Mouse (Mus musculus): ENCODE data around the gene Csrp1. TPM values are rescaled to one million over a fixed set of nuclear protein-coding genes. Genes with fewer than 3 reads are reported as not detected.

Csrp1 gene
- 31.6 and 33.9 TPM in 2 replicates for polyA plus RNA-seq (2016; fragmentation: Nextera tagmentation; extraction: Ambion mirVana)

DNA sequence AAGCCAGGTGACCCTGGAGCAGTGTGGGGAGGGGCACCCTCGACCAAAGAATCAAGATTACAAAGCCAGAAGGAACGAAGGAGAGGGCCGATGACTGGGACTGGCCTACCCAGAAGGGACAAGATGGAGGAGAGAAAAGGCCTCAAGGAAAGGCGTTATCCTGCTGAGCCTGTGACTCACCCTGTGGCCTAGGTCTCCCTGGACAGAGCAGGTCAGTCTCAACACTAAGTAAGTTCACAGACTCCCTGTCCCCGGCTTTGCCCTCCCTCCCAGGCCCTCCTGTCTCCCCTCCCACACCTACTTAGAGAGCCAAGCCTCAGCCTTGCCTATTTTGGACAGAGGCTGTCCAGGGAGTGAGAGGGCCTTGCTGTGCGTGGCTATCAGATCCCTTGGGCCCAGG is at the start of gene Csrp1:
Gene Csrp1 (plus strand): TSS at position 79 of the 400 bp plus-strand sequence.
- Histone ChIP-seq H3K4me3 (replicated peaks) (no peak within 1 kb of the TSS), H3K27ac (no peak within 1 kb of the TSS), H3K9me3 (no peaks in the 10 kb centered on the region), H3K4me2 (no peak within 1 kb of the TSS), H3K36me3 (replicated peaks) (no peaks in the 10 kb centered on the region), H3K4me1 (peaks cover 2% of the 10 kb centered on the region; the same call in 1 of the 2 replicates), H3K9ac (no peak within 1 kb of the TSS), H3K27me3 (no peaks in the 10 kb centered on the region)
- 0 out of 2 replicates have a peak, but pooled peaks have one; percentile 20 for ATAC-seq (ENCODE audit: low FRiP score)
- 81% methylated on average over 6 of the region's 6 CpGs for WGBS

DNA sequence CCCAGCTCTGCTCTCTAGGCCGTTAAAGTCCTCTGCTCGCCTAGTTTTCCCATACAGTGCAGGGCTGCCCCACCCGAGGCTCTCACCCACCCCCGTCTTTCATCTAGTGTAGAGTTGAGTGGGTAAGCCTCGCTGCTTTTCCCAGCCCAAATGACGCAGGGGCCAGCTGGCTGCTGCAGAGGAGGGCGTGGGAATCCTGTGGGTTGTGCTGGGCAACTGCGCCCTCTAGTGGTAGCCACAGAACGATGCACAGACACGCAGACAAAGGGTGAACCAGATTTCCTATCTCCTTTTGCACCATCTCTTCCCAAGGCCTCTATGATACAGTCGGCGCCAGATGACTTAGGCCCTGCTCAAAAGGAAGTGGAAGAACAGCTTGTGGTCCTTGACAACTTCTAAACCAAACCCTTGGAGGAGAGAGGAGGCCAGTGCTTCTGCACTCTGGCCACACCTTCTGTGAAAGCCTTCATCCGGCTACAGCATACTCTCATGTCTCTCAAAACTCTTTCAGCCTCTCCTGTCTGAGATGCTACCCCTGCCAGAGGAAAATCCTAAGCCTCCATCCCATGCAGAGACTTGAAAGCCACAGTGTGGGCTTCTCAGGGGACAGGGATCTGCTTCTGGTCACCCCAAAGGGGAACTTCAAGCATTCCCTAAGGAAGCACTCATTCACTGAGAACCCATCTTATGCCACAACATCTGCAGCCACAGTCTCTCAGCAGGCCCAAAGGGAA is 49.3 kb upstream of the Csrp1 start:
- Histone ChIP-seq H3K4me2 (0 out of 2 replicates have a peak overlapping the region, but pooled peaks have one; percentile 13), H3K36me3 (replicated peaks) (no peaks in the 10 kb centered on the region), H3K27ac (peak overlapping the region; percentile 51; the same call in 1 of the 2 replicates), H3K27me3 (peaks cover 3% of the 10 kb centered on the region; the same call in 1 of the 2 replicates), H3K4me1 (peaks cover 17% of the 10 kb centered on the region), H3K4me3 (replicated peaks) (no peak overlapping the region), H3K9ac (peak overlapping the region; percentile 12; the same call in 1 of the 2 replicates), H3K9me3 (no peaks in the 10 kb centered on the region; the same call in 1 of the 2 replicates)
- ATAC-seq (ENCODE audit: low FRiP score) = peak; percentile 88
- WGBS = 10% methylated on average over 13 of the region's 13 CpGs

DNA sequence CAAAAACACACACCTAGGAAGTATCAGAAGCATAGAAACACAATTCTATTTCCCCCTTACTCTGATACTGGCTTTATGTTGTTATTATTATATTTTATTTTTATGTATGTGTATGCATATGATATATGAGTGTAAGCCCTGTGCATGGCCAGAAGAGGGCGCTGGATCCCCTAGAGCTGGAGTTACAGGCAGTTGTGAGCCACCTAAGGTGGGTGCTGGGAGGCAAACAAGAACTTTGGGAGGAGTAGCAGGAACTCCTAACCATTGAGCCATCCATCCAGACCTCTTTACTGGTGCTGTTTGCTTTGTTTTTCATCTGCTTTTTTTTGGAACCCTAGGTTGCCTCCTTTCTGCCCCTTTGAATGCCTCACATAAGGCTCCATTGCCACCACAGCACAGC is 48.5 kb upstream of the Csrp1 start:
- Histone ChIP-seq H3K4me3 (replicated peaks) (no peak overlapping the region), H3K27me3 (peaks cover 3% of the 10 kb centered on the region; the same call in 1 of the 2 replicates), H3K9me3 (no peaks in the 10 kb centered on the region; the same call in 1 of the 2 replicates), H3K4me2 (no peak overlapping the region), H3K9ac (no peak overlapping the region), H3K36me3 (replicated peaks) (no peaks in the 10 kb centered on the region), H3K4me1 (peaks cover 16% of the 10 kb centered on the region), H3K27ac (no peak overlapping the region)
- 48% methylated on average over 1 of the region's 1 CpGs for WGBS
- ATAC-seq (ENCODE audit: low FRiP score) = no peak

DNA sequence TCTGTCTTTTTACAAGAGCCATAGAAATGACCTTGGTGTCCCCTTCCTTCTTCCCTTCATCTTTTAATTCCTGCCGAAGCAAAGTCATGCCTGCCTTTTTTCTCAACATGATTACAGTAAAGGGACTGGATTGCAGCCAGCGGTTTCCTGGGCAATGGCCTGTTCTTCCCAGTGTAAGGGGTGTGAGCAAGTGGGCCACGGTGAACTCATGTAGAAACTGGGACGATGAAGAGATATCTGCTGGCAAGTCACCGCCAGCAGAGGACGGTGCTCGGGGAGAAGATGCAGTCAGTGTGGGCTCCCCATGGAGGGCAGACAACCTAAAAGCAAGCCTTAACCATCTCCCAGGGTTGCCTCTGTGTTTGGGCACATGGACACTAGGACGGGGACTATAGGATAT is 47.9 kb upstream of the Csrp1 start:
- no peak overlapping the region for H3K9ac ChIP-seq
- no peak overlapping the region for H3K27ac ChIP-seq
- H3K9me3 ChIP-seq = no peaks in the 10 kb centered on the region; the same call in 1 of the 2 replicates
- H3K36me3 ChIP-seq (replicated peaks) = no peaks in the 10 kb centered on the region
- no peak for ATAC-seq (ENCODE audit: low FRiP score)
- H3K4me1 ChIP-seq = peaks cover 20% of the 10 kb centered on the region
- H3K27me3 ChIP-seq = peaks cover 3% of the 10 kb centered on the region; the same call in 1 of the 2 replicates
- no peak overlapping the region for H3K4me2 ChIP-seq
- 82% methylated on average over 8 of the region's 8 CpGs for WGBS
- H3K4me3 ChIP-seq (replicated peaks) = no peak overlapping the region

DNA sequence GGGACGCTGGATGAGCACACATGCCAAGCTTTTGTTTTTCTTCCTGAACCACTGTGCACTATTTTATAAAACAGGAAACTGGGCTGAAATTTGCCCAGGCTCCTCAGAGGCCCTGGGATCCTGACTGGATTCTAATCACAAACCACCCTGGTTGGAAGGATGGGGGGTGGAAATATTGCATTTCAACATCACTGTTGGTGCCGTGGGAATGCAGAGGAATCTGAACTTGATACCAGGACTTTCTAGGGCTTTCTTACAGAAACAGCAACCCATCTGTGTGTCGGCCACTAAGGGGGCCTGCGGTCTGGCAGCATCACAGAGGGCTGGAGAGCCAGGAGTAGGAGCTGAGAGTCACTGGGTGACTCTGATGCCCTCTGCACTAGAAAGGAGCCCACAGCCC is 47.5 kb upstream of the Csrp1 start:
- H3K4me2 ChIP-seq = no peak overlapping the region
- WGBS = 81% methylated on average over 4 of the region's 4 CpGs
- peak overlapping the region; percentile 37; the same call in 1 of the 2 replicates for H3K27ac ChIP-seq

DNA sequence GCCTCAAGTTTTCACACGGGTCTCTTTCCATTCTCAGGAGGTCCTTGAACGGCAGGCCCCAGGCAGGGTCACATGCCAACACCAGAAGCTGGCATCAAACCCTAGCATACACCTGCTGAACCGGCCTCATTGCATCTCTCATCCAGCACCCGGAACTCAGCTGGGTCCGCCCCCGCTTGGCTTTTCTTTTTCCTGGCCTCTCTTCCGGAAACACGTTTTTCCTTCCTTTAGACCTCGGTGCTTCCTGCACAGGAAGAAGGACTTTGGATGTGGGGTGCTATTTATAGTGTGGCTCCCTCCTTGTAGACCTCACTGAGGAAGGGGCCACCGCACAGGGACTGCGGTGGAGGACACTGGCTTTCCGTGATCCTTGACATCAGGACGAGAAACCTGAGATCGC is 46.4 kb upstream of the Csrp1 start:
- no peak for ATAC-seq (ENCODE audit: low FRiP score)
- Histone ChIP-seq H3K9ac (no peak overlapping the region), H3K4me1 (peaks cover 22% of the 10 kb centered on the region), H3K4me3 (replicated peaks) (no peak overlapping the region), H3K9me3 (no peaks in the 10 kb centered on the region; the same call in 1 of the 2 replicates), H3K27ac (no peak overlapping the region), H3K4me2 (no peak overlapping the region), H3K27me3 (peaks cover 3% of the 10 kb centered on the region; the same call in 1 of the 2 replicates), H3K36me3 (replicated peaks) (no peaks in the 10 kb centered on the region)
- WGBS = 89% methylated on average over 14 of the region's 14 CpGs

More for the DNA sequence above, 47.5 kb upstream of the Csrp1 start:
- no peaks in the 10 kb centered on the region for H3K36me3 ChIP-seq (replicated peaks)
- H3K9ac ChIP-seq = no peak overlapping the region
- H3K27me3 ChIP-seq = peaks cover 3% of the 10 kb centered on the region; the same call in 1 of the 2 replicates
- ATAC-seq (ENCODE audit: low FRiP score) = no peak
- H3K4me3 ChIP-seq (replicated peaks) = no peak overlapping the region
- H3K9me3 ChIP-seq = no peaks in the 10 kb centered on the region; the same call in 1 of the 2 replicates
- peaks cover 22% of the 10 kb centered on the region for H3K4me1 ChIP-seq

DNA sequence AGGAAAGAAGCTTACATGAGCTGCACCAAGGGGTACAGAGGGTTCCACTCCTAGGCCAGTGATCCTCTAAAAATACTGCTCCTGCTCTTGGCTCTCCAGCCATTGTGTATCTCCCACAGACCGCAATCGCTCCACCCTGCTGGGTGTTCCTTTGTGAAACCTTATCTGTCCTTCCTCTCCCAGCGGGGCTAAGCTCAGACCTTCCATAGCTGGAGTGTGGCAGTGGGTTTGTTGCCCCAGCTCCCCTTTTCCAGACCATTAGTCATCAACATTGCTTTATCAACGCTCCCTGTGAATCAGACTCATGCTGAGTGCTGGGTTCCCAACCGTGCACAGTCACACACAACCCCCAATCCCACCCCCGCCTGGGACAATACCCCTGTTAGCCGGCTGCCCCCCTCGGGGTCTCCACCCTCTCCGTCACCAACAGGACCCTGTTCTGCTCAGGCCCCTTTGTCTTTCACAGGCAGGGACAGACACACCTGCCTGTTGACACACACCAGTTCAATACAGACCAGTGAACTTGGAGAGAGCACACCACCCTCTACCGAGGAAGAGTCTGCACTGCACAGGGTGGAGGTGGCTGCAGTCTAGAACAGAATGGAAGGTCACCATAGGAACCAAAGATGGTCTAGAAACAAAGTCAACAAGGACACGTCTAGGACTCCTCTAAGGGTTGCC is 44.3 kb upstream of the Csrp1 start:
- H3K4me1 ChIP-seq = peaks cover 13% of the 10 kb centered on the region
- H3K4me2 ChIP-seq = no peak overlapping the region
- H3K27me3 ChIP-seq = no peaks in the 10 kb centered on the region
- no peaks in the 10 kb centered on the region; the same call in 1 of the 2 replicates for H3K9me3 ChIP-seq
- no peaks in the 10 kb centered on the region for H3K36me3 ChIP-seq (replicated peaks)
- no peak for ATAC-seq (ENCODE audit: low FRiP score)
- no peak overlapping the region for H3K9ac ChIP-seq
- WGBS = 25% methylated on average over 11 of the region's 11 CpGs
- H3K27ac ChIP-seq = no peak overlapping the region
- H3K4me3 ChIP-seq (replicated peaks) = no peak overlapping the region

DNA sequence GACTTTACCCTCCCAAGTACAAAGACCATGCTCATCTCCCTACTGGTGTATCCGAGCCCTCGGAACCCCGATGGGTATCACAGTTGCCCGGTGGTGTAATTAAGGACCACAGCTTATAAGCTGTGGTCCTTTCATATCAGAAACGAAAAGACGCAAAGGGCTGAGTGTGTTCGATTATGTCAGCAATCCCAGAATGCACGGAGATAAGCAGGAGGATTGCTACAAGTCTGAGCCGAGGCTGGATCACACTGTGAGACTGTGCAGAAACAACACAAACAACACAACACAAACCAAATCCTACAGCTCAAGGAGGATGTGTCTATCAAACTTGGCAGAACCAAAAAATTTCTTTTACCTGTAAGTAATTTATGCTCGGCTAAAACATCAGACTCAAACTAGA is 43.6 kb upstream of the Csrp1 start:
- no peak overlapping the region for H3K9ac ChIP-seq
- WGBS = 87% methylated on average over 10 of the region's 10 CpGs
- H3K4me2 ChIP-seq = no peak overlapping the region
- peaks cover 13% of the 10 kb centered on the region for H3K4me1 ChIP-seq
- no peak for ATAC-seq (ENCODE audit: low FRiP score)
- H3K36me3 ChIP-seq (replicated peaks) = no peaks in the 10 kb centered on the region
- no peaks in the 10 kb centered on the region; the same call in 1 of the 2 replicates for H3K9me3 ChIP-seq
- no peak overlapping the region for H3K27ac ChIP-seq
- no peak overlapping the region for H3K4me3 ChIP-seq (replicated peaks)
- no peaks in the 10 kb centered on the region for H3K27me3 ChIP-seq

DNA sequence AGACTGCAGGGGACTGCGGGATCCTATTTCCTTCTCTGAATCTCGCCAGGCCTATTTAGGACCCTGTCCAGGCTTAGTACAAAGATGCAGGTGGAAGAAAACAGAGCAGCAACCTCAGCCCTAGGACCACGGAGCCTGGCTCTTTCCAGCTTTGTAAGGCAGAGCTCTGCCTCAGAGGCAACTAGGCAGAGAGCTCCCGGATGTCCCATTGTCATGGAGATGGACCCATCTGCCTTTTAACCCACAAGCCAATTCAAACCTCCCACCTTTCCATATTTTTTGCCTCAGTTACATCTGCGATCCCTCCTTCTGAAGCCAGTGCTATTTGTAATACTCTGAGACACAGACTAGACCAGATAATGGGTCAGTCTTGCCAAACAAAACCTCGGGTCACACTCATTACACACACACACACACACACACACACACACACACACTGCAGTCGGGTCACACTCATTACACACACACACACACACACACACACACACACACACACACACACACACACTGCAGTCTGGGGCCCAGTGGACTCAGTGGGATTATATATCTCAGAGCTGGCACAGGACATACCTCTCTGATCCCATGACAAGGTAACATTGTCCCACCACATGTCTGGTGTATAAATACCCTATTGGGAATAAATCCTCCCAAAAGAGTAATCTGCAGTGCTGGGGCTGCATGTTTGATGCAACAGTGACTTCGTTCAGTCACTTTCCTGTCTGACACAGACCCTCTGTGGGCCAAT is 42.8 kb upstream of the Csrp1 start:
- Histone ChIP-seq H3K4me3 (replicated peaks) (no peak overlapping the region), H3K9me3 (no peaks in the 10 kb centered on the region), H3K27ac (no peak overlapping the region), H3K9ac (no peak overlapping the region), H3K27me3 (no peaks in the 10 kb centered on the region), H3K4me1 (peaks cover 13% of the 10 kb centered on the region), H3K36me3 (replicated peaks) (no peaks in the 10 kb centered on the region), H3K4me2 (no peak overlapping the region)
- no peak for ATAC-seq (ENCODE audit: low FRiP score)
- WGBS = 61% methylated on average over 8 of the region's 8 CpGs

DNA sequence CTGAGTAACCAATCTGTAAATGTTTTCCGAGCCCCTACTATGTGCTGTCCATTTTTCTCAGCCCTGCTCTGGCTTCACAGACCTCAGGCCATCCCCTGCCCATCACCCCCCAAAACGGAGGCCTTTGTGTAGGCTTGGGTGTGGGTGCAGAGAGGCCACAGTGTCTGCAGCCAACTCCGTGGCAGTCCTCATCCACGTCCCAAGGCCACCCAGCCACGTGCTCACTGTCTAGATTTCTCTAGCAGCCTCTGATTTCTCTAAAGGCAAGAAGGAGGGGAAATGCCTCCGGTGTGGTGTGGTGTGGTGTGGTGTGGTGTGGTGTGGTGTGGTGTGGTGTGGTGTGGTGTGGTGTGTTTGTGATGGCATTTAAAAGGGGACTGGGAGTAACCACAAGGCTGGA is 41.7 kb upstream of the Csrp1 start:
- Histone ChIP-seq H3K36me3 (replicated peaks) (no peaks in the 10 kb centered on the region), H3K9me3 (no peaks in the 10 kb centered on the region), H3K4me1 (peaks cover 13% of the 10 kb centered on the region), H3K9ac (no peak overlapping the region), H3K27me3 (no peaks in the 10 kb centered on the region), H3K4me2 (no peak overlapping the region), H3K4me3 (replicated peaks) (no peak overlapping the region), H3K27ac (no peak overlapping the region)
- 81% methylated on average over 6 of the region's 6 CpGs for WGBS
- no peak for ATAC-seq (ENCODE audit: low FRiP score)

DNA sequence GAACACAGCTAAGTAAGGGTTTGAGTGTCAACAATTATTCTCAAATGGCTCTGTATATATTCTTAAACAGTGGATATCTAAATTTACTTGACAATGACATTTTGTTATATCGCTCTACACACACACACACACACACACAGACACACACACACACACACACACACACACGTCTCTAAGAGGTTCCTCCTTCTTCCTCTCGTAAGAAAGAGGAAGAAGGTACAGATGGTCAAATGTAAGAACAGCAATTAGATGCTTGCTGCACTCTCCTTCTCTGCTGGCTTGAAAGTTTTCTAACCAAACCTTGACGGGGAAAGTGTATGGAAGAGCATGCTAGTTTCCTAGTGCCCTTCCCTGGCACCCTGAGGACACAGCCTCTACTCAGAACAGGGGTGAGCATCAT is 39.1 kb upstream of the Csrp1 start:
- Histone ChIP-seq H3K27ac (no peak overlapping the region), H3K9me3 (no peaks in the 10 kb centered on the region), H3K27me3 (peaks cover 9% of the 10 kb centered on the region), H3K4me1 (peaks cover 12% of the 10 kb centered on the region), H3K9ac (no peak overlapping the region), H3K36me3 (replicated peaks) (no peaks in the 10 kb centered on the region), H3K4me2 (no peak overlapping the region), H3K4me3 (replicated peaks) (no peak overlapping the region)
- no peak for ATAC-seq (ENCODE audit: low FRiP score)
- 68% methylated on average over 4 of the region's 4 CpGs for WGBS

DNA sequence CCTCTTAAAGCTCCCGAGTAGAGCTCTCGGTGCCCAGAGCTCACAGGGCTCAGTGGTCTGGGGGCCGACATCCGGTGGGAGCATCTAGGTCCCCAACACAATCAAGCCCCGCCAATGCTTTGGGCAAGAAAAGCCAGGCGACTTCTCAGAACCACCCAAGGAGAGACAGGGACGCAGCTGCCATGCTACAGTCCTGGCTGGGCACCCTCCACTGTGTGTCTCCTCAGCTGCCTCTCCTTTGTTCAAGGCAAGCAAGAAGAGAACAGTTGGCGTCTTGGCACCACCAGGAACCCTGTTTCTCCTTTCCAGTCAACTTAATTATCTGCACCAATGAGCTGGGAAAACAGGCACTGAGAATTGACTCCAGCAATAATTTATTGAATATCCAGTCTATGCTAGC is 38.7 kb upstream of the Csrp1 start:
- Histone ChIP-seq H3K9ac (no peak overlapping the region), H3K4me1 (peaks cover 13% of the 10 kb centered on the region), H3K4me3 (replicated peaks) (no peak overlapping the region), H3K27me3 (peaks cover 13% of the 10 kb centered on the region), H3K4me2 (no peak overlapping the region), H3K36me3 (replicated peaks) (no peaks in the 10 kb centered on the region), H3K9me3 (no peaks in the 10 kb centered on the region), H3K27ac (no peak overlapping the region; the same call in 1 of the 2 replicates)
- WGBS = 85% methylated on average over 8 of the region's 8 CpGs
- no peak for ATAC-seq (ENCODE audit: low FRiP score)

All from forebrain, embryonic 12.5 days (tissue).